In the genomic region with DNA sequence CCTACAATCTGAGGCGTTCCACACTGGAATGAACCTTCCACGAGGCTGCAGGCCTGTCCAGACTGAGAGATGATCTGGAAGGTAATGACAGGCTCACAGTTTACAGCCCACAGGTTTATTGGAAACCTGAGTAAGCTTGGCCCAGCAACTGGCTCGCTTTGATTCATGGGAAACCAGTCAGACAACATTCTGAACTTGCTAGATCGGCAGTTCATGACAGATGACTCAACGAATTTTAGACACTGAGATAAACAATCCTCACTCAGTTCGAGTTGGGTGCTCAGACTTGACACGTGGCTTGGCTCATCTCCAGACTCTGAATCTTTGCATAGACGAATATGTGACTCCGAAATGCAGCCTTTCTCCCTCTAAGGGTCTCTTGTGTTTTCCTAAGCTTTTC, we compare ENCODE assay signal across 13 mouse cellular contexts. TPM values are rescaled to one million over a fixed set of nuclear protein-coding genes. Genes with fewer than 3 reads are reported as not detected.
A peak's percentile ranks its signal among the peaks of the same experiment; 100 is the strongest.
DNase-seq lines count a peak whose midpoint lies in the region; ATAC-seq and TF ChIP-seq lines count a peak whose summit lies in the region.
"Had no signal": no experiment of that assay in that cellular context is flagged by ENCODE, and none has a peak within 500 bp of the region (broad histone marks: within the 10 kb centered on the region; RNA-seq: fewer than 3 reads in every experiment).

No protein-coding gene starts in this region.

- no peak overlapping the region for H3K4me3 ChIP-seq in kidney, postnatal 0 days (replicated peaks; ENCODE audit: low read depth, low read length)
- H3K4me3 ChIP-seq: neural tube, embryonic 12.5 days had no signal

- WGBS in kidney, postnatal 0 days, result 16% methylated on average over 9 of the region's 9 CpGs

- H3K9ac ChIP-seq in kidney, postnatal 0 days (ENCODE audit: low read depth, low read length), result no peak overlapping the region
- H3K9ac ChIP-seq: hindbrain, embryonic 14.5 days; neural tube, embryonic 12.5 days had no signal

- H3K36me3 ChIP-seq in kidney, postnatal 0 days (ENCODE audit: insufficient read depth, low read length), result no peaks in the 10 kb centered on the region
- H3K36me3 ChIP-seq: neural tube, embryonic 12.5 days had no signal

- no peak for TF ChIP-seq CTCF in kidney, postnatal 0 days (IDR thresholded peaks at IDR 0.05; ENCODE audit: low read depth)

- H3K27me3 ChIP-seq in kidney, postnatal 0 days (ENCODE audit: insufficient read depth, low read length), result no peaks in the 10 kb centered on the region; the same call in 1 of the 2 replicates
- H3K27me3 ChIP-seq: neural tube, embryonic 12.5 days had no signal

- DNase-seq in gastrocnemius, postnatal 25 days, result peak; percentile 38
- DNase-seq in gastrocnemius, postnatal 4 days (ENCODE audit: low spot score in 2 of 2), result no peak
- peak; percentile 21 for DNase-seq in R1 (ENCODE audit: low read depth, low spot score)
- peak; percentile 26 for DNase-seq in kidney, postnatal 0 days (ENCODE audit: low spot score)
- peak; percentile 59 for DNase-seq in skeletal muscle tissue, adult 2 months (ENCODE audit: low read depth, low spot score)
- DNase-seq in cerebellum, postnatal 25 days, result no peak
- no peak for DNase-seq in spleen, postnatal 36 days (ENCODE audit: low spot score in 2 of 2)
- no peak for DNase-seq in ovary, postnatal 10 days (ENCODE audit: low spot score)

- no peak for ATAC-seq in kidney, postnatal 0 days (replicated peaks; ENCODE audit: low FRiP score, low read depth)
- ATAC-seq: activated CD4-positive, CD25-positive, alpha-beta regulatory T cell, adult 4 months had no signal

- no peak overlapping the region for H3K4me2 ChIP-seq in kidney, postnatal 0 days (ENCODE audit: low read length)
- H3K4me2 ChIP-seq: hindbrain, embryonic 14.5 days; neural tube, embryonic 12.5 days had no signal

- no peaks in the 10 kb centered on the region for H3K4me1 ChIP-seq in kidney, postnatal 0 days (replicated peaks; ENCODE audit: insufficient read depth, low read length)
- H3K4me1 ChIP-seq: neural tube, embryonic 12.5 days had no signal

- no peaks in the 10 kb centered on the region for H3K9me3 ChIP-seq in kidney, postnatal 0 days (replicated peaks; ENCODE audit: low read length)
- H3K9me3 ChIP-seq: neural tube, embryonic 12.5 days had no signal

- H3K27ac ChIP-seq in kidney, postnatal 0 days, result no peak overlapping the region
- H3K27ac ChIP-seq: hindbrain, embryonic 14.5 days; neural tube, embryonic 12.5 days had no signal

RNA-seq across cellular contexts. Expression of a gene that starts 17.1 kb away (rescaled TPM):
- under 1 TPM in 1 of 2 experiments, not detected in 1; 0.29 TPM for total RNA-seq in gastrocnemius, postnatal 25 days (2021)
- not detected for total RNA-seq in gastrocnemius, postnatal 4 days (2021)
- 0.11 and 0.14 TPM in 2 replicates for polyA plus RNA-seq in kidney, postnatal 0 days (2015; fragmentation: Nextera tagmentation; extraction: Ambion mirVana)
- total RNA-seq: megakaryocyte-erythroid progenitor cell, adult 5-6 weeks had no signal

RNA-seq across cellular contexts. Expression of a gene that starts 35.2 kb away (rescaled TPM):
- not detected for total RNA-seq in gastrocnemius, postnatal 25 days (2021)
- not detected for total RNA-seq in gastrocnemius, postnatal 4 days (2021)
- not detected in 2 replicates for polyA plus RNA-seq in kidney, postnatal 0 days (2015; fragmentation: Nextera tagmentation; extraction: Ambion mirVana)
- total RNA-seq: left cerebral cortex, postnatal 36 days; megakaryocyte-erythroid progenitor cell, adult 5-6 weeks had no signal
- polyA plus RNA-seq: activated CD4-positive, CD25-positive, alpha-beta regulatory T cell, adult 4 months; hindbrain, embryonic 14.5 days had no signal

RNA-seq across cellular contexts. Expression of a gene that starts 55.6 kb away (rescaled TPM):
- under 1 TPM in 1 of 2 experiments, not detected in 1; 0.08 TPM for total RNA-seq in gastrocnemius, postnatal 25 days (2021)
- total RNA-seq in gastrocnemius, postnatal 4 days (2021), result under 1 TPM; 0.52 to 0.54 TPM
- 1.5 and 1.7 TPM in 2 replicates for polyA plus RNA-seq in kidney, postnatal 0 days (2015; fragmentation: Nextera tagmentation; extraction: Ambion mirVana)
- total RNA-seq: megakaryocyte-erythroid progenitor cell, adult 5-6 weeks had no signal
- polyA plus RNA-seq: activated CD4-positive, CD25-positive, alpha-beta regulatory T cell, adult 4 months had no signal

Comparison
In these comparisons a context has a peak if more than half of its experiments do, and no peak if none do; other contexts are left out.
1. DNase-seq: peak in gastrocnemius, postnatal 25 days (single experiment), R1 (single experiment), kidney, postnatal 0 days (single experiment) and skeletal muscle tissue, adult 2 months (single experiment); none in gastrocnemius, postnatal 4 days (0 of 2), cerebellum, postnatal 25 days (0 of 2), spleen, postnatal 36 days (0 of 2) and ovary, postnatal 10 days (single experiment).